Mouse (Mus musculus) heart, postnatal 36 days (tissue): Measurements from ENCODE around the gene Dusp15. TPM values are rescaled to one million over a fixed set of nuclear protein-coding genes. Genes with fewer than 3 reads are reported as not detected.

Experiments used
- DNase-seq, 2 experiments: peaks; one replicate each; pipeline ENCODE4 v3.0.0; 2021 to 2022
- intact Hi-C: fragments of 180-260 bp; cut with DNase I; formaldehyde crosslinking; loops from one replicate; pipeline ENCODE4 v1.15.1; 2025
- total RNA-seq, 2 experiments: library from RNA; stranded (reverse); gene quantifications; 2 replicates each; pipeline ENCODE4 v1.2.3; 2021

The Dusp15 gene
- total RNA-seq, 2 experiments from 2014 or later: not detected

DNA sequence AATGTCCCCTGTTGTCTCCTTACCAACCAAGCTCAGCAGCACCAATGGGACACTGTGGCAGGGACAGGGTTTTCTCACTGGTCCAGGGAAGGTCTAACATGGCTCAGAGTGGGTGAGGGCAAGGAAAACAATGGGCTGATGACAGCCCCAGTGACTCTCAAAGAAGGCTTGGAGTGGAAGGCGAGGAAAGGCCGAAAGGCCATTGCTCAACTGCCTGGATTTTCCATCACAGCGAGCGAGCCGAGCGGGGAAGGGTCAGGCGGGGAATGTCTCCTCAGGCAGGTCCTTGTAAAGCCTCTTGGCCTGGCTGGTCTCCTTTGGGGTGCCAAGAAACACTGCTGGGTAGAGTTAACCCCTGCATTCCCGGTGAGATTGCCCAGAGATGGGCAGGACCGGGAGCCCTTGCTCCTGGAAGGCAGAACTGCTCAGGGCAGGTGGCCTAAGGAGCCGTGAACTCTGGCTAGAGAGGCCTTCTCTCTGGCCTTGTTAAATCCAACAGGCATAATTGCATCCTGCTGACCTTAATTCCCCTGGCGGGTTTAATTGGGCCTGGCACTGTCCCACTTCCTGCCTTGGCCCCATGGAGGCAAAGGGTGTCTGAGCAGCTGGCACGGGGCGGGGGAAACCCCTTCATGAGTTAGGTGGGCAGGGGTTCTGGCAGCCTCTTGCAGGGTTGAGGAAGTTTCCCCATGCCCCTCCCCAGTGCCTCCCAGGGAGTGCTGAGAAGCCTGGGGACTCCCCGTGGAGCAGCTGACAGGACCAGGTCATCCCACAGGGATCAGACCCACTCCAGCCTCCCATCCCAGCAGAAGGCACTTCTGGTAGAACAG lies 44.2 kb downstream of the Dusp15 start:
- no peak for DNase-seq
- intact Hi-C loops: loop anchor here (5.0 kb wide), 1 partner anchor 35 kb away; no protein-coding TSS in a partner anchor

DNA sequence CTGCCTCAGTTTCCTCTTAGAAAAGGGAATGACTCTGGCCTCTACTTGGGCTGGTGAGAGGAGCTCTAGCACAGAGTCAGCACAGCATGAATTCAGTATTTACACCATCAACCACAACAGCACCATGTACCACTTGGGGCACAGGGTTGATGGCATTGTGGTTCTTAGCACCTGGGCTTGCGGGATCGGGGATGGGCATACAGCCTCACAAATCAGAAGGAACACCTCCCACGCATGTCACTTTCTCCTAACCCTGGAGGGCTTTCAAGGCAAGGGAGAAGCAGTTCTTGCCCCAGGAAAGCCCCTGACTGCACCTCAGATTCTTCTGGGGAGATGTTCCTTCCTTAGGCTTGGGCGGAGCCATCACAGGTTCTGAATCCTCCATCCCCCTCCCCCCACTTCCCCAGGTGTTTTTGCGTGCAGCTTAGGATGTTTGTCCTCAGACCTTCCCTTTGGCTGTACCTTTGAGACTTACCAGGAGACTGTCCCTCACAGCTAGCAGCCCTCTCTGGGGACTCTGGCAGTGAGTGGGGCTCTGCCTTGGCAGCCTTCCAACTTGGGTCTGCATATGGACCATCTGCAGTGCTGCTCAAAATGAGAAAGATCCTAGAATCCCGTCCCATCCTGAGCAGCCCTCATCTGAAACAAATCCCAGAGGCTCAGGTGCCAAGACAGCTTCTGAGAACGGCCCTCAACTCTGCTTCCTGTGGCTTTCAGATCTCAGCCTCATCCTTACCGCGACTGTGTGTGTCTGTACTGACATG lies 45.0 kb downstream of the Dusp15 start:
- intact Hi-C loops: loop anchor here (5.0 kb wide), 1 partner anchor 36 kb away; no protein-coding TSS in a partner anchor
- DNase-seq: no peak

DNA sequence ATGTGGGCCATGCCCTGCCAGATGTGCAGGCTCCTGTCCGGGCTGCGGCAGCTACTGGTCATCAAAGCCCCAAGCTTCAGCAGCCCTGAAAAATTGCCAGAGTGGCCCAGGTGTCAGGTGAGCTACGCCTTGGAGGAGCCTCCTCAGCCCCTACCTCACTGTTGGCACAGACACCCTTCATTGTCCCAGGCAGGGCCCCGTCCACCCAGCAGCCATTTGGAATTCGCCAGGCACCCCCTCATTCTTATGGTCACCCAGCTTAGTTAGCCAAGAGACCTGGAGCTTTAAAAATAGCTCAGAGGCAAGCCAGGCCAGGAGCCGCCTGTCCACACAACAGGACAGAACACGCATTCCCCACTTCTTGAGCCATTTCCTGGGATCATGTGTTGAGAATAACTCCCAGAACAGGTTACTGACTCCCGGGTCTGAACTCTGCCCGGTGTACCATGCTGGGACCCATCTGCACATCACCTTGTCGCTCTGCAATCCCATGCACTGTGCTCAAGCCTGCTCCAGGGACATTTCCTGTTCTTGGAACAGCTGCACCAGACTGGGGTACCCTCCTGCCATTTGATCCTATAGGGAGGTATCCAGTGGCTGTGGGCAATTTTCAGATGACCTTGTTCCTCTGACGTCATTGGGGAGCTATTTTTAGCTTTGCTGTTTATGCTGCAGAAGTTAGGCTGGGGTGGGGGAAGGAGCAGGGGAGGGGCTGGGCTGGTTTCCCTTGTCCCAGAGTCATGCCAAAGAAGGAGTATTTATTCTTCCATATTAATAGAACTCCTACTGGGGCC lies 46.3 kb downstream of the Dusp15 start:
- intact Hi-C loops: loop anchor here (5.0 kb wide), 1 partner anchor 37 kb away; no protein-coding TSS in a partner anchor
- DNase-seq: peak in 1 of 2 experiments; percentile 45

DNA sequence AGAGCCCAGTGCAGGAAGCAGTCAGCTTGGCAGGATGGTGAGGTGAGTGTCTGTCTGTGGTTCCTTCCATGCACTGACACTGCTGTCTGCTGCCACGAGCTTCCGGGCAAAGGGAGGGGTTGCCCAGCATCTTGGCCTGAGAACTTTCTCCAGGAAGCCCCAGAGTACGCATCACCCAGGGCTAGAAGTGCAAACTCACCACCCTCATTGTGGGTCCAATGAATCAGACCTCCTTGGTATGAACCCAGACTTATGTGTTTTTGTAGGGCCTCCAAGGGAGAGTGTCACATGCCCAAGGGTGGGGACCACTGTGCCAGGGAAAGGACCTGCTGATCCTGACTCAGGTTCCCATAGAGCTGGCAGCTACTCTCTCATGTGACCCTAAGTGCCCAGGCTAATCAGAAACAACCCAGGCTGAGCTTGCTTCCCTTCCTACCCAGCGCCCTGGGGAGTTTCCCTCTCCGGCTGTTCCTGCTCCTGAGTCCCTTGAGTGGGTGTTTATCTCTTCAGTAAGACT lies 47.3 kb downstream of the Dusp15 start:
- peak in 1 of 2 experiments; percentile 38 for DNase-seq
- intact Hi-C loops: no loop called here

DNA sequence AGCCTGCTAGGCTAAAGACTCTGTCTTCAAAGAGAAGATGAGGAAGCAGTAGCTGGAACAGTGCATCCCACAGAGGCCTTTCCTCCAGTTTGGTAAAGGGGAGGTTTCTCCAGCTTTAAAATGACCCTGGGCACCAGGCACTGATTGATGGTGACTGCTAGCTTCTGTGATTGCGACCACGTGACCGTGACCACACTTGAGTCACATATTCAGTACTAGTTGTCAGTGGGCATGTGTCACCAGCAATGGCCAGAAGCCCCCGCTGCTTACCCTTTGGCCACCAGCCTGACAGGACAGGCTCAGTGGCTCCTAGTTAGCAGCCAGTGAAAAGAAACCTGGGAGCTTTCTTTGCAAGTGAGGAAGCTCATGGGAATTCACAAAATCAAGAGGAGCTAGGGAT lies 47.9 kb downstream of the Dusp15 start:
- no peak for DNase-seq
- intact Hi-C loops: no loop called here

DNA sequence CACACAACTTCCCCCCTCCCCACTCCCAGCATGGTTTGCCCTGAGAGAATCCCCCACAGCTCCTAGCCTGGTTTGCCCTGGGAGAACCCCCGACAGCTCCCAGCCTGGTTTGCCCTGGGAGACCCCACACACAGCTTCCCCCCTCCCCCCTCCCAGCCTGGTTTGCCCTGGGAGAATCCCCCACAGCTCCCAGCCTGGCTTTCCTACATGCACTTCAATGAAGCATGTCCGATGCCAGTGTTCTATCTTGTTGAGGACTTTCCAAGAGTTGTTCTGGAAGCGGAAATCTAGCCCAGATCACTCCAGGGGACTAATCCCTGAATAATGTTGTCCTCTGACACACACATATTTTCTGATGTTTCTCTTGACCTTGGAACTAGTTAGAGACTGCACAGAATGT lies 48.8 kb downstream of the Dusp15 start:
- intact Hi-C loops: no loop called here
- no peak for DNase-seq

DNA sequence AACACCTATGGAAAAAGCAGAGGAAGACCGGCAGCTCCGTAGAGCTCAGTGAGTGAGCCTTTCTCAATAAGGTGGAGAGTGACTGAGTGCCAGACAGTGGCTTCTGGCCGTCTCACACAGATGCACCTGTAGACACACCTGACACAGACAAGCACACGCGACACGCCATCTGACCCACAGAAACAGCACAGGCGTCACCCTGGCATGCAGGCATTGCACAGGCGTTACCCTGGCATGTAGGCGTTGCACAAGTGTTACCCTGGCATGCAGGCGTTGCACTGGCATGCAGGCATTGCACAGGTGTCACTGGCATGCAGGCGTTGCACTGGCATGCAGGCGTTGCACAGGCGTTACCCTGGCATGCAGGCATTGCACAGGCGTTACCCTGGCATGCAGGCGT lies 50.2 kb downstream of the Dusp15 start:
- DNase-seq: no peak
- intact Hi-C loops: no loop called here

DNA sequence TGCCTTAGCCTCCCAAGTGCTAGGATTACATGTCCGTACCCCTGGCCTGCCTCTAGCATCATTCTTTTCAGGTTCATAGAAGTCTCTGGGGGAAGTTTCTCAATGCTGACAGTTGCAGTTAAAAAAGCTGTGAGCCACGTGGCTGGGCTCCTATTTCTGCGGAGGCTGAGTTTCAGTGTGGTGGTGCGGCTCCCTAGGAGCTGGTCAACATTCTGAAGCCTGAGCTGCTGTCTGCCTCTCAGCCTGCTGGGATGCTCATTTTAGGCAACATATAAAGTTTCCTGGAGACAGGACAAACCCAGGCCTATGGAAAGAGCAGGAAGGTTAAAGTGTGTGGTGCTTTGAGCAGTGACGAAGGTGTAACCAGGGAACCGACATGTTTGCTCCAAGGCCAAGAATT lies 52.5 kb downstream of the Dusp15 start:
- no peak for DNase-seq
- intact Hi-C loops: no loop called here

DNA sequence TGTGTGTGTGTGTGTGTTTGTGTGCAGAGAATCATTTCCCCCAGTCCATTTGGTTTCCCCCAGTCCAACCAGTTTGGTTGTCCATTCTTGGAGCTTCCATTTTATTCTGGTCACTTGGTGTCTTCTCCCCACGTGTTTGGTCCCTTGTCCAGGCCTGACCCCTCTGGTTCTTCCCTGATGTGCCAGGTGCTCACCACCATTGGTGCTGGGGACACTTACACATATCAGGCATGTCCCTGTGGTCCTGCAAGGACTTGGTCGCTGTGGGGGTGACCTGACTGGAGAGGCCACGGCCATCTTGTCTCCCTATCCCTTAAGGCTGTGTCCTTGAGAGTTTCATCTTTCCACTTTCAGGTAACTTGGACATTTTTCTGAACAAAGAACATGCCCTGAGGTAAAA lies 54.6 kb downstream of the Dusp15 start:
- no peak for DNase-seq
- intact Hi-C loops: no loop called here

DNA sequence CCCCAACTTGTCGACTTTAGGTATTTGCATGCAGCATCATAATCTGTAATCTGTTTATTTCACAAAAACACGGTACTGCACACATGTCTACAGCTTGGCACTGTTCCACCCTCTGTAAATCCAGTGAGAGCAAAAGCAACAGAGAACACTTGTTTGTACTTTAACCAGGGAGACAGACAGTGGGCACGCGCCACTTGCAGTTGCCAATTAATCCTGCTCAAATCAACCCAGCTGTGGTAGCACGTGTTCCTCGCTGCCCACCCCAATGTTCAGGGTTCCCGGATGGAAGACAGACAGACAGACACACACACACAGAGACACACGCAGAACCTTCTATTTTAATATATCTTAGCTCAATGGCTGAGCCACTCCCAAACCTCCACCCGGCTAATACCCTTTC lies 55.7 kb downstream of the Dusp15 start:
- DNase-seq: no peak
- intact Hi-C loops: no loop called here

Other genes starting within 250 kb of the Dusp15 start
- 10 to 100 TPM; 50.9 to 53.7 TPM for gene Id1, start 215.4 kb downstream of the Dusp15 start, total RNA-seq
- gene Cox4i2, start 197.5 kb downstream of the Dusp15 start, total RNA-seq: 10 to 100 TPM; 13.1 to 16.0 TPM
- gene Bcl2l1, start 120.0 kb downstream of the Dusp15 start, total RNA-seq: 10 to 100 TPM; 52.5 to 73.5 TPM
- gene Tpx2, start 103.7 kb downstream of the Dusp15 start, total RNA-seq: 1 to 10 TPM in 1 of 2 experiments, under 1 TPM in 1; 0.89 to 1.6 TPM
- gene Mylk2, start 40.3 kb downstream of the Dusp15 start, total RNA-seq: under 1 TPM in 1 of 2 experiments, not detected in 1; 0.22 TPM
- 1 to 10 TPM; 2.8 to 3.6 TPM for gene Foxs1, start 18.5 kb downstream of the Dusp15 start, total RNA-seq
- not detected for gene Ttll9, start 10.8 kb upstream of the Dusp15 start, total RNA-seq
- gene Pdrg1, start 63.7 kb upstream of the Dusp15 start, total RNA-seq: 100 to 1,000 TPM; 120 to 130 TPM
- gene Xkr7, start 80.2 kb upstream of the Dusp15 start, total RNA-seq: not detected
- 10 to 100 TPM; 16.0 to 23.1 TPM for gene Ccm2l, start 114.3 kb upstream of the Dusp15 start, total RNA-seq
- 1 to 10 TPM; 1.7 to 1.9 TPM for gene Hck, start 156.8 kb upstream of the Dusp15 start, total RNA-seq
- gene Tm9sf4, start 209.6 kb upstream of the Dusp15 start, total RNA-seq: 10 to 100 TPM; 48.6 to 52.9 TPM